Mouse (Mus musculus) forebrain, embryonic 15.5 days (tissue): ENCODE measurements at regions not wholly inside any gene's neighbourhood (a gene's known extent, or its start where the extent isn't known, plus 50 kb on each side); places are given as distances from the start of the nearest gene placed in this dataset.
A peak's percentile ranks its signal among the peaks of the same experiment; 100 is the strongest.

Experiments
- ATAC-seq: fragments of 200-750 bp; cut with Nextera tagmentation; replicated peaks from 2 replicates; pipeline ENCODE4 v1.8.0; 2017; ENCODE audit warnings: mild to moderate bottlenecking, moderate TSS enrichment, moderate library complexity
- H3K27ac ChIP-seq: fragments of 300-500 bp; sonication (generic); replicated peaks from 2 replicates; pipeline ENCODE4 v1.5.1; 2015; ENCODE audit warnings: mild to moderate bottlenecking, inconsistent platforms
- H3K27me3 ChIP-seq: fragments of 300-500 bp; sonication (generic); 2 replicates; pipeline ENCODE4 v1.6.1; 2015; ENCODE audit warnings: inconsistent platforms
- H3K36me3 ChIP-seq: fragments of 300-500 bp; sonication (generic); 2 replicates; pipeline ENCODE4 v1.6.1; 2015; ENCODE audit warnings: mild to moderate bottlenecking, inconsistent platforms
- H3K4me1 ChIP-seq: fragments of 300-500 bp; sonication (generic); 2 replicates; pipeline ENCODE4 v1.6.1; 2015; ENCODE audit warnings: inconsistent platforms
- H3K4me2 ChIP-seq: fragments of 300-500 bp; sonication (generic); replicated peaks from 2 replicates; pipeline ENCODE4 v1.6.1; 2015; ENCODE audit warnings: mild to moderate bottlenecking, inconsistent platforms
- H3K4me3 ChIP-seq: fragments of 300-500 bp; sonication (generic); 2 replicates; pipeline ENCODE4 v1.5.1; 2015; ENCODE audit warnings: mild to moderate bottlenecking, inconsistent platforms
- H3K9ac ChIP-seq: fragments of 300-500 bp; sonication (generic); replicated peaks from 2 replicates; pipeline ENCODE4 v1.6.1; 2015; ENCODE audit warnings: mild to moderate bottlenecking, inconsistent platforms
- H3K9me3 ChIP-seq: fragments of 300-500 bp; sonication (generic); 2 replicates; pipeline ENCODE4 v1.6.1; 2016; ENCODE audit warnings: inconsistent platforms
- WGBS: fragments of 180-500 bp; shearing (Covaris S2); methylation state at CpG from one replicate; pipeline ENCODE4 v1.1.7; 2015; ENCODE audit warnings: mixed read lengths; 5-methylcytosine and 5-hydroxymethylcytosine counted together

DNA sequence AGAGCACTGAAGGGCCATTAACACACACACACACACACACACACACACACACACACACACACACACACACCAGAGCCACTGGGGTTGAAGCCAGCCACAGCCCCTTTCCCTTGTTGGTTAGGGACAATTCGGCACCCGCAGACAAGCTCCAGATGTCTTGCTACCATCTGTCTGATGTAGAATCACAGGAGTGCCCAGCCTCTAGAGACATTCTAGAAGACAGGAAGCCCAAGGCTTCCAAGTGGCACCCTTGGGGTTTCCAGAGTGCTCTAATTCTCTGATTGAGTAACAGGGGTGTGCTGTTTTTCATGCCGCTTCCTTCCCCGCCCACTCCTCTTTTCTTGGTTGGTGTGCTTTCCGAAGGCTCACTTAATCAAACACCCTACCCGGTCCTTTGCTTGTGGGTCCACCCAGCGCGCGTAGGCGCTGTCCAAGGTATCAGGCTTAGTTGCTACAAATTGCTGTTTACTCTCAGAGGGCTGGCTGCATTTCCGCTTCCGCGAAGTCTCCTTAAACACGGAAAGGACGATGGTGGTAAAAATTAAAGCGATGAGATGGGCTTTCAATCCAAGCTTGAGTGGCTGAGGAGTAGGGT, 59.5 kb upstream of the Zbtb18 start:
- no peak; the same call in 1 of the 2 replicates for ATAC-seq
- no peaks in the 10 kb centered on the region for H3K27me3 ChIP-seq
- H3K9ac ChIP-seq: no peak overlapping the region
- H3K4me3 ChIP-seq: no peak overlapping the region
- H3K4me1 ChIP-seq: peaks cover 5% of the 10 kb centered on the region; the same call in 1 of the 2 replicates
- no peaks in the 10 kb centered on the region for H3K36me3 ChIP-seq
- no peak overlapping the region for H3K4me2 ChIP-seq
- no peak overlapping the region for H3K27ac ChIP-seq
- WGBS: 25% methylated on average over 16 of the region's 16 CpGs
- H3K9me3 ChIP-seq: no peaks in the 10 kb centered on the region

DNA sequence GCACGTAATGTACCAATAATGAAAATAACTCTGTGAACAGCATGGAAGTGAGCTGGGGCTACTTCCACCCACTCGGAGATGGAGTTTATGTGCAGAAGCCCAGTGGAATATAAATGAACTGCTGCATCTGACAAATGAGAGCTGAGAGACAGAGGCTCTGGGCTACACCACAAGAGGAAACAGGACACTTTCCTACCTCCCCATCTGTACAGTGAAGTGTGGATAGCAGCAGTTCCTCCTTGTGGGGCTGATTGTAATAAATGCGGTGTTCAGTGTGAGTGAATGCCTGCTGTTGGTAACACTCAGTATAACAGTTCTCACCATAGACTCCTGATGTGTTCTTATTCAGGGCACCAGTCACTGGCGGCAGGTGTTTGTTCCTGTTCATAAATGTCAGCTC, 60.0 kb upstream of the Zbtb18 start:
- no peak; the same call in 1 of the 2 replicates for ATAC-seq
- 63% methylated on average over 4 of the region's 4 CpGs for WGBS
- H3K27ac ChIP-seq: no peak overlapping the region

DNA sequence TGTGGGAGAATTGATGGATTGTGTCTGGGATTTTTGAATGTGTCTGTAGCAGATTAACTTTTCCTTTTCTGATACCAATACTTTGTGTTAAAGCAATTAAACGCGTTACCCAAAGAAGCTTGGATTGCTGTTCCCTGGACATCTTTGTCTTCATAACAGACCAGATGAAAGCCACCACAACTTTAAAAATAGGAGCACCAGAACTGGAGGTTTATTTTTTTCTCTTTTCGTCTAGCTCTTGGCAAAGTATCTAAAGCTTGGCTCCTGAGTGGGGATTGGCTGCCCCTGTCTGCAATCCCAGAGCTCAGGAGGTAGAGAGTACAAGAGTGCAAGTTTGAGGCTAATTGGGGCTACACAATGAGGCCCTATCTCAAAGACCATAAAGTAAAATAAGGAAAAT, 64.0 kb upstream of the Zbtb18 start:
- no peak overlapping the region for H3K27ac ChIP-seq
- WGBS: 48% methylated on average over 3 of the region's 3 CpGs
- H3K4me3 ChIP-seq: no peak overlapping the region
- H3K27me3 ChIP-seq: no peaks in the 10 kb centered on the region
- H3K4me2 ChIP-seq: no peak overlapping the region
- no peak for ATAC-seq
- H3K4me1 ChIP-seq: peaks cover 16% of the 10 kb centered on the region
- H3K9me3 ChIP-seq: no peaks in the 10 kb centered on the region
- H3K9ac ChIP-seq: no peak overlapping the region
- H3K36me3 ChIP-seq: no peaks in the 10 kb centered on the region

More for the DNA sequence above, 60.0 kb upstream of the Zbtb18 start:
- H3K9ac ChIP-seq: no peak overlapping the region
- H3K36me3 ChIP-seq: no peaks in the 10 kb centered on the region
- no peak overlapping the region for H3K4me2 ChIP-seq
- no peaks in the 10 kb centered on the region for H3K27me3 ChIP-seq
- no peak overlapping the region for H3K4me3 ChIP-seq
- H3K4me1 ChIP-seq: peaks cover 5% of the 10 kb centered on the region; the same call in 1 of the 2 replicates
- no peaks in the 10 kb centered on the region for H3K9me3 ChIP-seq

DNA sequence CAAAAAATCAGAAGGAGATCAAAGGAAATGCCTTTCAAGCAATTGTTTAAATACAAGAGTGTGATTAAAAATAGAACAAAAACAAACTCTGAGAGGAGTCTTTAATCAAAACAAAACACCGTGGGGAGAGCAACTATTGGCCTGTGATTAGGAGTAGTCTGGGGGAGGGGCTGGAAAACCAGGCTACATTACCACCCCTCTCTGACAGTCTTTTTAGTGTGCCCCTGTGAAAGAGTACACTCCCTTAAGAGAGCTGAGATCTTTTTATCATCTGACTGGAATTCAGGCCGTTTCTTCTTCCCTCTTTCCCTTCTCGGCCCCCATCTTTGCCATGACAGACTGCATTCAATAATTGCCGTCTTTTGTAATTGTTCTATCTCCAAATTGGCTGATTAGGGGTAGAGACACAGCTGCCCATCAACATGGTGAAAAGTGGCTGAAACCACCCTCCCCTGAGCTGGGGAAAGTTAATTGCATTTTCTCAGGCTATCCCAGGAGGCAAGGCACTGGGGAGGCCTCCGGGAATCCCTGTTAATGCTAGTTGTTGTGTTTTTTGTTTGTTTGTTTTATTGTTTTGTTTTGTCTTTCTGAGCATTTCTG, 68.8 kb upstream of the Zbtb18 start:
- H3K4me2 ChIP-seq: no peak overlapping the region
- no peaks in the 10 kb centered on the region for H3K36me3 ChIP-seq
- peak; percentile 80 for ATAC-seq
- H3K4me3 ChIP-seq: no peak overlapping the region
- no peaks in the 10 kb centered on the region for H3K27me3 ChIP-seq
- H3K27ac ChIP-seq: peak overlapping the region; percentile 75
- H3K9ac ChIP-seq: no peak overlapping the region
- H3K4me1 ChIP-seq: peaks cover 19% of the 10 kb centered on the region
- H3K9me3 ChIP-seq: no peaks in the 10 kb centered on the region
- 3% methylated on average over 5 of the region's 5 CpGs for WGBS

DNA sequence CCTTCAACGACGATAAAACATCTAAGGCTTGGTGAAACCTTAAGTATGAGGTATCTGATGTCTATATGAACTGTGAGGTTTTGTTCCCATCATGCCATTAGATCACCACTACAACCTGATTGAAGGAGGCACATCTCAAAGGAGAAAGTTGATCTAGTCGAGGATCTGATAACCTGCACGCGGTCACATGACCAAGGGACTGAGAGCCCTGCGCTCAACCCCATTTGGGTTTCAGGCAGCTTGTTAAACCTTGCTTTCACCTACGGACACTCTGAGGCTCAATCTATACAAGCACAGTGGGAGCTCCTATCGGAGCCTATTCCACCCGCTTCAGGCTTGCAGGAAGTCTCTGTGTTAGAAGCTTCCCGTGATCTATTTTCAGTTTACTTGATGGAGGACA, 70.1 kb upstream of the Zbtb18 start:
- no peaks in the 10 kb centered on the region for H3K36me3 ChIP-seq
- ATAC-seq: no peak
- H3K4me3 ChIP-seq: no peak overlapping the region
- no peaks in the 10 kb centered on the region for H3K9me3 ChIP-seq
- WGBS: 55% methylated on average over 10 of the region's 10 CpGs
- peak overlapping the region; percentile 5; the same call in 1 of the 2 replicates for H3K27ac ChIP-seq
- no peaks in the 10 kb centered on the region for H3K27me3 ChIP-seq
- no peak overlapping the region for H3K9ac ChIP-seq
- peaks cover 23% of the 10 kb centered on the region for H3K4me1 ChIP-seq
- H3K4me2 ChIP-seq: no peak overlapping the region

DNA sequence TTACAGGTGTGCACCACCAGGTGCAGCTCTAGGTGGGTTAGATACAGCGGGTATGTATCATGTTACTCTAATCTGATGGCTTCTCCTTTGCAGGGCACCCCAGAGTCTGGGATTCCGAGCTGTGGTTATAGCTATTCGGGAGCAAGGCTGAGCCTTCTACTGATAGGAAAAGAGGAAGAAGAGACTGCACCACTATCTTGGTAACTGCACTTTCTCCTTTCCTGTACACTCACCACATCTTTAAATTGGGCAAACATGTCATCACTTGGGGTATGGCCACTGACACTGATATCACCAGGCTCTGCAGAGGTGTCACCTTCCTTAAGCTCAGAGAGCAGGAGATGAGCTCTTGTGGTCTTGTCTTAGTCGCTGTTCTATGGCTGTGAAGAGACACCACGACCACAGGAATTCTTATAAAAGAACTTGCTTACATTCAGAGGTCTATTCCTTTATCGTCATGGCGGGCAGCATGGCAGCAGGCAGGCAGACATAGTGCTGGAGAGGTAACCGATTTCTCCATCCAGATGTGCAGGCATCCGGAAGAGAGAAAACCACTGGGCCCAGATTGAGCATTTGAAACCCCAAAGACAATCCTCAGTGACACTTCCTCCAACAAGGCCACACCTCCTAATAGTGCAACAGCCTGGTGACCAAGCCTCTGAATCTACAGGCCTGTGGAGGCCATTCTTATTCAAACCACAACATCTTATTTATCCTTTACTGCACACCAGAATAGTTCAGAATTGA, 74.1 kb upstream of the Zbtb18 start:
- Histone ChIP-seq H3K27ac (no peak overlapping the region), H3K9me3 (no peaks in the 10 kb centered on the region), H3K9ac (no peak overlapping the region), H3K4me3 (no peak overlapping the region), H3K4me1 (peaks cover 22% of the 10 kb centered on the region), H3K36me3 (no peaks in the 10 kb centered on the region), H3K4me2 (no peak overlapping the region), H3K27me3 (no peaks in the 10 kb centered on the region)
- WGBS: 87% methylated on average over 9 of the region's 9 CpGs
- ATAC-seq: no peak

DNA sequence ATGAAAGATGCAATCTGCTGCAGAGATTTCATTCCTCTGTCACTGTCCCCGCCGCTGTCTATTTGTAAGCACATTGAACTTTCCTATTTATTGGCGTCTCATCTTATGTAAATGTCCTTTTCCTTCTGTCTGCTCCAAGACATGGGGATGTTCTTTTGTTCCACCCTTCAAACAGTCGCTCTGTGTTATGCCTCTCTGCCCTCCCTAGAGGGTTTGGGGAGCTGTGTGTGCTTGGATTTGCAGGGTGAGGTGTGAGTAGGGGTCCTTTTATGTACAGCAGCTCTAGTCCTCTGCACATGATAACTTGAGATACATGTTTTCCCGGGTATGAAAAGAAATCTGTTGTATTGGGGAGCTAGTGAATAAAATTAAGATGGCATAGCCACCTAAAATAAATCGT, 75.2 kb upstream of the Zbtb18 start:
- Histone ChIP-seq H3K9me3 (no peaks in the 10 kb centered on the region), H3K4me3 (no peak overlapping the region), H3K27me3 (no peaks in the 10 kb centered on the region), H3K4me1 (peaks cover 15% of the 10 kb centered on the region), H3K9ac (no peak overlapping the region), H3K4me2 (no peak overlapping the region), H3K27ac (peak overlapping the region; percentile 37), H3K36me3 (no peaks in the 10 kb centered on the region)
- 0 out of 2 replicates have a peak, but pooled peaks have one; percentile 61 for ATAC-seq
- WGBS: 41% methylated on average over 6 of the region's 6 CpGs

DNA sequence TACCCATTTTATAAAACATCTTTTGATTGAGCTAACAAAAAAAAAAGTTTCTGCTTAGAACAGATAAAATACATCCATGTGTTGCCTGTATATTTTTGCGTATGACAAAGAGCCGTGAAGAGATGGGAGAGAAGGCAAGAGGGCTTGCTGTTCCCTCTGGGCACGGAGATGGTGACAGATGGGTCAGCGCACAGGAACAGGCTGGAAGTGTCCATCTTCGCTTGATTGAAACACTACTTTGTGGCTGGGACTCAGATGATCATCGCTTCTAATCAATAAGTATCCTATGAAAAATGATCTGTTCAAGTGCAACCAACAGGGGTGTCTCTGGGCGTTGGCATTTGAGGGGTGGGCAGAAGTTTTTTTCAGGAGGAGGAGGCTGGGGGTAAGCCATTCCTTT, 75.7 kb upstream of the Zbtb18 start:
- H3K4me2 ChIP-seq: no peak overlapping the region
- no peaks in the 10 kb centered on the region for H3K9me3 ChIP-seq
- no peak overlapping the region for H3K9ac ChIP-seq
- no peaks in the 10 kb centered on the region for H3K27me3 ChIP-seq
- no peaks in the 10 kb centered on the region for H3K36me3 ChIP-seq
- peaks cover 15% of the 10 kb centered on the region for H3K4me1 ChIP-seq
- ATAC-seq: no peak
- peak overlapping the region; percentile 37 for H3K27ac ChIP-seq
- 65% methylated on average over 7 of the region's 7 CpGs for WGBS
- H3K4me3 ChIP-seq: no peak overlapping the region

DNA sequence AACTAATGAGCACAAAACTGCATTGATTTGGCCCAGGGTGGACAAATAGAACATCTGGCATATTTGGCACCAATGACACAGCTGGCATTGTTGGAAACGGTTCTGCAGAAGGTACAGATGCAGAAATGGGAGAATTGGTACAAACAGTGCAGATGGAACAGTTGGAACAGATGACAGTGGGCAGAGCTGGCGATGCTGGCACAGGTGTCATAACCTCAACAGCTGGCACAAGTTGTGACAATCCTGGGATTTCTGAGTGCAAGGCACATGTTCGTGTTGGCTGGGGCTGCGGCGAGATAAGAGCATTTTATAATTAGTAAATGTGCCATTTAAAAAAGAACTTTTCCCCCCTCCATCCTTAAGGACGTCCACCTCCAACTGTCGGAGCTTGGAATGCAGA, 77.8 kb upstream of the Zbtb18 start:
- ATAC-seq: no peak
- Histone ChIP-seq H3K36me3 (no peaks in the 10 kb centered on the region), H3K4me1 (peaks cover 15% of the 10 kb centered on the region), H3K9me3 (no peaks in the 10 kb centered on the region), H3K4me3 (no peak overlapping the region), H3K27ac (peak overlapping the region; percentile 40; the same call in 1 of the 2 replicates), H3K27me3 (no peaks in the 10 kb centered on the region), H3K4me2 (no peak overlapping the region), H3K9ac (no peak overlapping the region)
- WGBS: 64% methylated on average over 7 of the region's 7 CpGs

DNA sequence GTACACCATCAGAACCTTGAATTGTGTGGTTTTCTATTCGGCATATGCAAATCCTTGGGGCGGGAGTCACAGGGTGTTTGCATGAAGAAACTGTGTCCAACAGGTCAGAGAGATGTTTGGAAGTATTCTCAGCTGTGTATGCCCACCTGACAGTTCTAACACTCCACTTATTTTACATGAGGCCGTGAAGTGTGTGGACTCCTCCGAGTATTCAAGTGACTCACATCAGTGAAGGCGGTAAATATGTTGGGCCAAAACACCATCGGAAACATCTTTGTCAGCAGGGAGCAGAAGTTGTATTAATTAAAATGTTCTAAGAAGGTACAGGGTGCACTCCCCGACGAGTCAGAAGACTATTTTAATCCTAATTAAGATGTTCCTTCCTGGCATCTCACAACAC, 79.8 kb upstream of the Zbtb18 start:
- H3K36me3 ChIP-seq: no peaks in the 10 kb centered on the region
- H3K4me3 ChIP-seq: no peak overlapping the region
- H3K4me2 ChIP-seq: no peak overlapping the region
- 90% methylated on average over 8 of the region's 8 CpGs for WGBS
- no peak overlapping the region for H3K9ac ChIP-seq
- H3K4me1 ChIP-seq: peaks cover 15% of the 10 kb centered on the region
- H3K27me3 ChIP-seq: no peaks in the 10 kb centered on the region
- H3K9me3 ChIP-seq: no peaks in the 10 kb centered on the region
- no peak overlapping the region for H3K27ac ChIP-seq
- ATAC-seq: no peak

DNA sequence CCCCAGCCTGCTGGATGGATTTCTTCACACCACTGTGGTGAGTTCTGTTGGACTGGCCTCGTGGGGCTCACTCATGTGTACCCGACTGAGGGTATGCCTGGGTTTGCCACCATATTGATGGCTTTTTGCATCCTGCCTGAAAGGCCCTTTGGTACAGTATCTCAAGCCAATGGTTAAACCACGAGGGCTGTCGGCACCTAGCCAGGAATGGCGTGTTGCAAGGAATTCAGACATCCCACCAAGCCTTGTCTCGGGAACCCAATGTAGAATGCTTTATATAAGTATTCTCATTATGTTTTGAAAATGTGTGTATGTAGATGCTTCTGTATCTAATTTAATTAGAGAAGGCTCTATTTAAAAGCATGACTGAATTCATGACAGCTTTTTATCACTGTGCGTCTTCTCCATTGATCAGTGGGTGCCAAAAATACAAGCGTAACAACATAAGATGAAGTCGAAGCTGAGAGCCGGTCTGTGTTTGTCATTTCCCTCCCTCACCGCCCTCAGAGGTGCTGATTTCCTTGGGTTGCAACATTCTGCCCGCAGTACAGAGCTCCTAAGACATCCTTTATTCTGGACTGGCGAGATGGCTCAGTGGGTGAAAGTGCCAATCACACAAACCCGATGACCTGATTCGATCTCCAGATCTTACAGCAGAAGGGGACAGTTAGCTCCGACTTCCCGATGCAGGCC, 90.5 kb upstream of the Akt3 start:
- Histone ChIP-seq H3K36me3 (no peaks in the 10 kb centered on the region), H3K4me3 (no peak overlapping the region), H3K4me2 (no peak overlapping the region), H3K27ac (no peak overlapping the region), H3K9me3 (no peaks in the 10 kb centered on the region), H3K4me1 (no peaks in the 10 kb centered on the region), H3K9ac (no peak overlapping the region), H3K27me3 (no peaks in the 10 kb centered on the region)
- no peak for ATAC-seq
- WGBS: 88% methylated on average over 17 of the region's 17 CpGs

DNA sequence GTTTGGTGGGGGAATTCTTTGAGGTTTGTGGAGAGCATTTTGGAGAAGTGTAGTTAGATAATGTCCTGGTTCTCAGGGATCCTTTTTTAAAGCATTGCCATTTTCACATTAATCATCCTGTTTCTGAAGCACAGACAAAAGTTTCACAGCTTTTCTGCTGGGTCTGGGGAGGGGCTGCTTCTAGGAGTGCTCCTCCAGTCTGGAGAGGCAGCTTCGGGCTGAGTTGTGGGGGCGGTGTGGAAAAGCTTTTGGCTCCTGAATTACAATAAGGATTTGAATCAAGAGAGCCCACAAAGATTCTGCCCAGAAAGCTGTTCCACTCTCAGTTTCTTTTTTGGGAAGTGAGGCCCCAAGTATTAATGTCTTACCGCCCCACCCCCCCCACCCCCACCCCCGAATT, 89.2 kb upstream of the Akt3 start:
- Histone ChIP-seq H3K36me3 (no peaks in the 10 kb centered on the region), H3K9me3 (no peaks in the 10 kb centered on the region), H3K9ac (no peak overlapping the region), H3K4me2 (no peak overlapping the region), H3K27me3 (no peaks in the 10 kb centered on the region), H3K27ac (no peak overlapping the region), H3K4me3 (no peak overlapping the region), H3K4me1 (peaks cover 5% of the 10 kb centered on the region; the same call in 1 of the 2 replicates)
- 23% methylated on average over 4 of the region's 4 CpGs for WGBS
- no peak for ATAC-seq
